Mouse (Mus musculus): ENCODE data around the gene Ctnna3.

Gene Ctnna3

DNA sequence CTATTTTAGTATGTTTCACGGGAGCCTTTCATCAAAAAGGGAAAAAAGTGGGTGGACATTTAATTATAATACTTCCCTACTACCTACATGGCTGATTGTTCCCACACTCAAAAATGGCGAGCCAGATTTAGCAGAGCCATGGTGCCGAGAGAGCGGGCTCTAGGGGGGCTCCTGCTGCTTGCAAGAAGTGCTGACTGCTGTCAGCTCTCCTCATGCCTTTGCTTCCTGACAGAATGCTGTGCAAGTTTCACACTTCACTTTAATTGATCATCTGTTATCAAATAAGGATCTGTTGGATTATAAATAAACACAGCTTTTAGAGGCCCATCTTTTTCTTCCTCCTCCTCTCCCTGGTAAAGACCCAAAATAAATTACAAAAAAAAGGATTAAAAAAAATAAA lies 838.3 kb downstream of the Ctnna3 start:
- DNase-seq = no peak

DNA sequence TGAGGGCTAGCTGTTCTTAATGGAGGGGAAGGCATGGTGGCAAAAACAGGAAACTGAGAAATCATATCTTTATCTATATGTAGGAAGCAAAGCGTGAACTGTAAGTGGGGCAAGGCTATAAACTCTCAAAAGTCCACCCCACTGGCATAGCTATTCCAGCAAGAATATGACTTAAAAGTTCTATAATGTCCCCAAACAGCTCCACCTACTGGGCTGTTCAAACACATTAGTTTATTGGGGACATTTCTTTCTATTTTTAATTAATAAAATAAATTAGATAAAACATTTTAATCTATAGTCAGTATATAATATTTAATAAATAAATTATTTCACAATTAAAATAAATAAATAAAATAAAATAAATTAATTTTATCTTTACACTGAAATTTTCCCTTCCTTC lies 845.2 kb downstream of the Ctnna3 start:
- no peak for DNase-seq

DNA sequence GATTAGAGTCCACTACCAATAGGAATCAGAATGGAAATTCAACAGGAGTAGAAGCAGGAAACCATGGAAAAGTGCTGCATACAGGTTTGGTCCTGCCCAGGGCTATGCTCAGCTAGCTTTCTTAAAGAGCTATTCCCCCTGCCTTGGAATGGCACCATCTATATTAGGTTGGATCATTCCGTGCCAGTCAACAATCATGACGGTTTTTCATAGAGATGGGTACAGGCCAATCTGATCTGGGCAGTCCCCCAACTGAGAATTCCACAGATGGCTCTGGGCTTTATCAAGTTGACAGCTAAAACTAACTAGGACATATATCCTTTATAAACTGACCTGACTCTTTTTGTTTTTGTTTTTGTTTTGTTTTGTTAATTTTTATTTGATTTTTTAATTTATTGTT lies 848.9 kb downstream of the Ctnna3 start:
- no peak for DNase-seq

DNA sequence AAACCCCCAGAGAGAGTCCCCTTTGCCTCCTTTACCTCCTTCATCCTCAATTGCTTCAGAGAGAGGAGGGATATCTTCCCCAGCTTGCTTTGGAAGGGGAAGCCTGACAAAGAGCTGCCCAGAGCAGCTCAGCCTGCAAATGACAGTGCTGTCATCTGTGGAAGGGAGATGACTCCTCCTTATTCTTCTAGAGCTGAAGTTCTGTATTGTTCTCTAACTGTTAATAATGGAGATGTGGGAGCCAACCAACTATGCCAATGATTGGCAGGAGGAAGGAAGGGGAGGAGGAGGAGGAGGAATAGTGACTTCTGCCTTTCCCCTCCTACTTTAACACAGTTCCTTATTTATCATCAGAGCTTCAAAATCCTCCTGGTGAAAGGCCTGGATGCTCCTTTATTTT lies 875.9 kb downstream of the Ctnna3 start:
- no peak for DNase-seq

DNA sequence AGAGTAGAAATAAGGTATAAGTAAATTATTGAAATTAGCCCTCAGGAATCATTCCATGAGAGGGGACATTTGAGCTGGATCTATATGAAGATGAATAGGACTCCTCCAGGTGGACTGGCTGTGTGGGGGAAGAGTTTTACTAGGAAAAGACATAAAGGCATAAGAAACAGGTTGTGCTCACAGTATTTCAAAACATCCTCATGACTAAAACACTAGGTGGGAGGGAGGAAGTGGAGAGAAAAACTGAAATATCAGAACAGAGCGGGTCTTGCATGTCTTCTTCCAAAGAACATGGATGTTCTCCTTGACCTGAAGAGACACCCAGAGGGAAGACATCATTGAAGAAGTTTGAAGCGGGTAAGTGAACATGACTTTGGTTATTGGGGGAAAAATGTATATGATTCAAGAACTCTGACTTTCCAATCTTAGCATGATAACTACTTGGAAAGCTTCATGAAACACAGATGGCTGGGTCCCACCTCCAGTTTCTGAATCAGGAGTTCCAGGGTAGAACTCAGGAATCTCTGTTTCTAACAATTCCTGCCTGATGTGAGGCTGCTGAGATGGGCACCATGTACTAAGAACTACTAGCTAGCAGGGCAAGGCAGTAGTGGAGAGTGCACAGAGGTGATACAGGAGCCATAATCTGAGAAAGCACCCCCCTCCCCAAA lies 881.9 kb downstream of the Ctnna3 start:
- DNase-seq = no peak

DNA sequence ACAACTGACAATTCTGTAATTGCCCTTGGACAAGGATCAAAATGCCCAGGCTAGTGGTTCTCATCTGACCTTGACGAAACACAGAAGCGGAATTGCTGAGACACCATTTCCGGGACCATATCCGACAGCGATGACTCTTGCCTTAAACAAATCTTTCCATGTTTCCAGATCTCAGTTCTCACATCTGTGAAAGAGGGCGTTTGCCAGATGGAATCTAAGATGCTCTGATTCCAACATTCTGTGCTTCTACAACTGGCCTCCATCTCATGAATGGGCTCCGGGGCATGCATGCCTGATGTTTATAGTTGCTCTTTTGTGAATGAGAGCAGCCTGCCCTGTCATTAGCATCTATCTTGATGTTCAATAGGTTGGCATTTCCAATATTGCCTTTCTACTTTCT lies 890.4 kb downstream of the Ctnna3 start:
- no peak for DNase-seq

DNA sequence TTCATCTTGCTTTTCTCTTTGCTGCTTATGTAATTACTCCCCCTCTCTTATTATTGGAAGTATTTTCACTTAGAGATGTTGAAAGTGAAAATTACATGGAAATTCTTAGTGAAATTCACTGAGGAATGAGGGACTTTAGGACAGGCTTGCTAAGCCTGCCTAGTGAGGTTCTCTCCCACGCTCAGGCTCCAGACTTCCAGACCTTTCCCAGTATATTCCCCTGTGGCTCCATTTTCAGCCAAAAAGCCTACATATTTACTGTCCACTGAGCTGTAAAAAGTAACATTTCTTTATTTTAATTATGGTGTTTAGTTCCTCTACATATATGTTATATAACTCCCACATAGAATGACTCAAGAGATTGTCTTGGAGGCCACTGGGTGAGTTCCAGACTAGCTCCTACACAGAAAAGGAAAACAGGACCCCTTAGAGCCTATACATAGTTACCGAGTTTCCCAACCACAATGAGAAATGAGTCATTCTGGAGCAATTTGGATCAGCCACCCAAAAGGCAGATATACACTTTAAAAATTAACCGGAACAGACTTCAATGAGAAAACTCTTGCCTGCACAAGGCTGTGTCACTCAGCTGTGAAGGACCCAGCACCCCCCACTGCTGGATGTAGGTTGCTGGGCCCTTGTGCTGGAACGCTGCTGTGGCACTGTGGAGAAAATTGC lies 912.9 kb downstream of the Ctnna3 start:
- no peak for DNase-seq

DNA sequence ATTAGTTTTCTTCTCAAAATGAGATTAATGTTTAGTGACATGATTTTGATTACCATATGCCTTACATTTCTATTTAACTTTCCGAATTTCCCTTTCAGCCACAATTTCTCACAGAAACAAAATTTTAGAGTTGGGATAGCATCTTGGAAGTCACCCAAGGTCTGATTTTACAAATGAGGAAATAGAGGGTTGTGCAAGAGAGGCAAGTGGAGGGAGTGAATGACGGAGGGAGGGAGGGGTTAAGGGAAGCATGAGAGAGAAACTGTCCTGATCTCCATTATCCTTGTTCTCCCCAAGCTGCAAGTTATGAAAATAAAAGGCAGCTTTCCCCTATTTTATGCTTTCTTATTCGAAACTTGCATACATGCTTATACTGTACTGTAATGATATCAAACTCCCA lies 943.4 kb downstream of the Ctnna3 start:
- DNase-seq = no peak

DNA sequence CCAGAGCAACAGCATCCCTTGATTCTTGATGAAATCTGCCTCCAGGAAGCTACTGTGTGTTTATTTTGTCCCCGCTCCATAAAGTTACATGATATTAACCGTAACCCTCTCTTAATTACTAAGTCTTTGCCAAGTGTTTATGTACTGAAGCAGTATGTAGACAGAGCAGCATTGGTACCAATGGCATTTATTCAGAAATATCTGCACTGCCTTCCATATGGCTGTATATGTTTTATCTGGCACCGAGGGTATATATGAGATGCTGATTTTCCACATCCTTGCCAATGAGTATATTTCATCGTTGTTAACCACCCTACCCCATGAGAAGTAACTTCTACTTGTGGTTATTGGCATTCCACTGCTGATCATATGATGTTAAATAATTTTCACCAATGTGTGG lies 947.9 kb downstream of the Ctnna3 start:
- DNase-seq = no peak

DNA sequence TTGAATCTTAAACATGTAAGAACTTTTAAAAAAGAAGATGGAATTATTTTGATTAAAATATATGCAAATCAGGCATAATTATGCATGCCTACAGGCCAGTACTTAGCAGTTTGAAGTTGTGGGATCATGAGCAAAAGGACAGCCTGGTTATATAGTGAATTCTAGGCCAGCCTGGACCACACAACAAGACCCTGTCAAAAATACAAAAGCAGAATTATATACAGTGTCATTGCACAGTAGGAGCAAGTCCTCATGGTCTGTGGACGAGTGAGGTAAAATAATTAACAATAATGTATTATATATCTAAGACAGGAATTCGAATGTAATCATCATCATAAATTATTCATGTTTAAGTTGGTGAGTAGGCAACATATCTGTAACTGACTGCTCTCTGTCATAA lies 966.7 kb downstream of the Ctnna3 start:
- DNase-seq = no peak

DNA sequence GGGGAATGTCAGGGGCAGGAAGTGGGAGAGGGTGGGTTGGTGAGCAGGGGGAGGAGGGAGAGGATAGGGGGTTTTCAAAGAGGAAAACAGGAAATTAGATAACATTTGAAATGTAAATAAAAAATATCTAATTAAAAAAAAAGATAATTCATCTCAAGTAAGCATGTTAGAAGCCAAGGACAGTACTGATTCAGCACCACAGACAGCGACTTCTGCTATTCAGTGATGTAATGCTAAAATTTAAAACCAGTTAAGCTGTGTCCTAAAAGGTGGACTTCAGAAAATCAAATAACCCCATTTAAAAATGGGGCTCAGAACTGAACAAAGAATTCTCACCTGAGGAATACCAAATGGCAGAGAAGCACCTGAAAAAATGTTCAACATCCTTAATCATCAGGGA lies 988.5 kb downstream of the Ctnna3 start:
- DNase-seq = peak in 1 of 2 experiments; percentile 5

DNA sequence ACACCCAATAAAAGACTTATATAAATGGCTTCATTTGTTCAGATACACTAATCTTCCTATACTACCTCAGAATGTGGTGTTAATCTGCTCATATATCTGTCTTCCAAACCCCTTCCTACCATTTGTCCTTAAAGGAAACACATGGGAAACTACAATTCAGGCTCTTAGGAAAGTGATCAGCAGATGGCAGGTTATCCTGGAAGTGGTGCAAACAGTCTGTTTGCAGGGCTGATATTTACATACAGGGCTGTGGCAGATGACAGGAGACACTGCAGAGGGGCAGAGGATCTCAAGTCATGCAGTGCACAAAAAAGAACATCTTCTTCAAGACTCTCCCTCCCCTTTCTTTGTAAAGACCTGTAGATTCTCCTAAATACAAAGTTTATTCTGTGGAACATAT lies 1008.8 kb downstream of the Ctnna3 start:
- no peak for DNase-seq

DNA sequence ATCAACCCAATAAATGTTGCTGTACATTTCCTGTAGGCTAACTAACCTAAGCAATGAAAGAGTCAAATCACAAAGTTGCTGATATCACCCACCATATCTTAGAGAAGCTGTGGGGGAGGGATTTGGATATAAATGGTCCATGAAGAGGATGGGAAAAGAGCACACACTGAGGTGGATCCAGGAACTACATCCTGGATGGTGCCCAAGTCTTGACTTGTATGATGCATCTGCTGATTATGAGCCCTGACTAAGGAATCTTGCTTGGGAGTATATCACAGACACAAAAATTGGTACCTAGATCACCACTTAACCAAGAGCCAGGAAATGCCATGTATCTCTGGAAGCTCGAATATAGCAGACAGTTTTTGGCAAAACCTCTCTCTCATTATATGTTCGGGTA lies 1018.7 kb downstream of the Ctnna3 start:
- DNase-seq = no peak

DNA sequence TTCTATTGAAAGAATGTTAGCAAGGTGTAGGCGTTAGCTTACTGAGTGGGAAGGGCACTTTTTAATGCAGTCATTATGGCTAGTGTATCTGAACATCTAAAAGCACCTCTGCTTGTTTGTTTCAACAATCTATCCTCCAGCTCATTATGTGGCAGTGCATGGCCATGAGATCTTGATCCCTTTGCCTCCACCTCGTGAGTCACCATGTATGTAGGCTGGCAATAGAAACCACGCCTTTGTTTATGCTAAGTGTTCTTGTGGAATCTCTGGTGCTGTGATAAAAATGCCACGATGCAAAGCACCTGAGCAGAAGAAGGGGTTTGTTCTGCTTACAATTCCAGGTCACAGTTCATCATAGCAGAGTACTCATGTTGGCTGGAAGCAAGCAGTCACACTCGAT lies 1053.4 kb downstream of the Ctnna3 start:
- no peak for DNase-seq

DNA sequence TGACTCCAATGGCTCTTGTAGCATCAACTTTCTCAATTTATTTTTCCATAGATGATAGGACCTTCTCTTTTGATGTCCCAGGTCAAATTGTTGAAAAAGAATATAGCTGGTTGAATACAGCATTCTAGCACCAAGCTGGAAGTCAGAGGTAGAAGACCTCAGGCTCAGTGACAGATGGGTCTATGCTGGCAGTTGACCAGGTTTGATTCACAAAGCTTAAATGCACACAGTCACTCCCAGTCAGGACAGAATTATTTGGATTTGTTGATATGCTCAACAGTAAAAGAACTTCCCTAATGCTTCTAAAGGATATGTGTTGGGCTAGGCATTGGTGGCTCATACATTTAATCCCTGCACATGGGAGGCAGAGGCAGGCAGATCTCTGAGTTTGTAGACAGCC lies 1059.6 kb downstream of the Ctnna3 start:
- no peak for DNase-seq

DNA sequence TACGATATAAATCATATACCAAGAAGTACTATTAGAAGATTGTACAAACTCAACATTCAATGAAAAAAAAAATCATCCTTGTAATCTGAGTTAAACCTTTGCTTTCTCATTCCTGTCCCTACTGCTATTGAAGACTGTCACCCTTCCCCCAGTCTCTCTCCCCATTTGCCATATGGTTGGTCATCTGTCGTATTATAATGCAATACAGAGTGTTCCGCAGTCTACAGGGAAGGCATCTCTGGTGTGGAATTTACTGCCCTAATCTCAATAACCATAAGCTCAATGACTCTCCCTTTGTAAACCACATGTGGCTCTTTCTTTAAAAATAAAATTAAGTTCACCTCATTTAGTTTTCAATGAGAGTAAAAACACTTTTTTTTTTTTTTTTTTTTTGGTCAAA lies 1113.7 kb downstream of the Ctnna3 start:
- no peak for DNase-seq

DNA sequence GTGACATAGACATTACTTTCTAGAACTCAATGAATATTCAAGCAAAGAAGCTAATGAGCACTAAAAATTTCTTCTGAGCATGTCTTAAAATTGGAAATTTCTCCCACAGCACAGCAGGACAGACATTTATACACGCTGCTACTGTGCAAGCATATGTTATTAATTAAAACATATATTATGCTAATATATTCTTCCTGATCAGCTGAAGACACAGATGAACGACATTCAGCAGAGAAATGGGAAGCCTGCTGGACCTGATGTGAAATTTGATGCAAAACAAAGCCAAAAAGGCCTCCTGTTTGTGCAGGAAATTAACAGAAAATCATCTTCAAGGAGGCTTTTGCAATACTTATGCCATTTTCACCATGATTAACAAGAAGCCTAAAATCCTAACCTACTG lies 1114.5 kb downstream of the Ctnna3 start:
- DNase-seq = no peak

DNA sequence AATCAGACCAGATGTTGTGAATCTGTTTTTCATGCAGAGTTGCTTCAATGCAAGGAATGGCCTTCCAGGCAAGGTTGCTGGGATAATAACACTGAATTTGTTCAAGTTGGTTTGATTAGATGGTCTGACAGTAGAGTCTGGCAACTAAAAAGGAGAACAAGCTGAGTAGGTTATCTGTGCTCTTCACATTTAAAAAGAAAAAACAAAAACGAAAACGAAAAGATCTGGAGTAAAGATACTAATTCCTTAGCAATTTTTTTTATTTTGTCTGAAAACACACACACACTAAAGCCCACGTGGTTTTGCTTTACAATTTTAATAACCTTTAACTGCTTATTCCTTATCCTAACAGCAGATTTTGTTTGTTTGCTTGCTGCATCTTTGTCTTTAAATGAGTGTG lies 1141.4 kb downstream of the Ctnna3 start:
- no peak for DNase-seq

DNA sequence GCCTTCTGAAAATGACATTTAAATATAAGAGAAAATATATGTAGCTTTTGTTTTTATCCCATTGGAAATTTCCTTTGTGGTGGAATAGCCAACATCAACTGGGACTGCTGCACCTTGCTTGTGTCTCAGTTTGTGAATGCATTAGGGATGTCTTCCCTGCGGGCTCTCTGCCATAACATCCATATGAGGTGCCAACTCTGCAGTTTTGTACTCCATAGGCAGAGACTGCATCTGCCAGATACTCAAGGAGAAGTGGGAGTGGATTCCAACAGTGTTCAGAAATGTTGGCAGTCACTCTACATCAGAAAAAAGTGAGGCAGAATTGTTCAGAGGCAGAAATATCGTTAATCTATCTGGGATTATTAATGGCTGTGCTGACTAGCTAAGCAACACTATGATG lies 1158.2 kb downstream of the Ctnna3 start:
- DNase-seq = no peak

DNA sequence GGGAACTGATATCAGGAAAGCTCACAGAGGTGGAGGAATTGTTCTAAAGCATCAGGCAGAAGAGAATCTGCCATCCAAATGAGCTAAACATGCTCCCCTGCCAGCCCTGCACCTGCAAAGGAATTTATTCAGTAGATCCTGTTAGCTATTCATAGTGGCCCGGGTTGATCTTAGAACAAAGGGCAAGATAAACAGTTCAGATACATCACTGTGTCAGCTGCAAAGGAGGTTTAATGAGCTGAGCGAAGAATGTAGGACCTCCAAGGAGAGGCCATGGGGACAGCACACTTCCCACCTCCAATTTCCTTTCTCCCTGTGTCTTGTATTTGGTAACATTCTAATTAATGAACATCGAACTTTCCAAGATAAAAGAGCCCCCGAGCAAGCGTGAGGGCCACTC lies 1206.9 kb downstream of the Ctnna3 start:
- DNase-seq = no peak

DNA sequence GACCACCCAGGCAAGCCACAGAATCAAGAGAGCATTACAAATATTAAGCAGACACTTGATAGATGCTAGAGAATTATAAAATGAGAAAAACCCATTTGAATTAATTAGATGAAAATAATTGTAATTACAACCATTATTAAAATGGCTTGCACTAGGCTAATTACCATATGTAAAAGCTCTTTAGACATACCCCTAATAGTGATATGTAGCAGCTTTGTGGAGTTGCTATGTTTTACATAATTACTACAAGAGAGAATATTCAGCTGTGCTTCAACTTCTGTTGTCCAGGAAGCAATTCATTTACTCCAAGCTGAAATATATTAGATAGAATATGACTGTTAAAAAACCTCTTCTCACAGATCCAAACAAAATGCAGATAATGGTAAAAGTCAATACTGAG lies 1209.2 kb downstream of the Ctnna3 start:
- no peak for DNase-seq

DNA sequence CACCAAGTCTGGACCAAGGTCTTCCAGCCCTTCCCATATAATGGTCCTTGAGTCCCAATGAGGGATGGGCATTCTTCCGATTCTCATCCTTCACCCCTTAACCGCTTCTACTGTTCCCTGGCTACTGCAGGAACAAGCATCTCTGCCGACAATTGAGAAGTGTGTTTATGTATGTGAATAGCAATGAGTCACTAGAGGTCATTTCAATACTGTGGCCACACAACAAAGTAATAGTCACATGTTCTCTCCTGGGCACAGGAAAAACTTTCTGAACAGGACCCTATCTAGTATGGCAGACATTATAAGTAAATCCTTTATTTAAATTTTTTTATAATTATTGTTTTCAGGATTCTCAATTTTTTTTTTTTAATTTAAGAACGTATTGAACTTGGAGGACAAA lies 1211.2 kb downstream of the Ctnna3 start:
- DNase-seq = no peak

DNA sequence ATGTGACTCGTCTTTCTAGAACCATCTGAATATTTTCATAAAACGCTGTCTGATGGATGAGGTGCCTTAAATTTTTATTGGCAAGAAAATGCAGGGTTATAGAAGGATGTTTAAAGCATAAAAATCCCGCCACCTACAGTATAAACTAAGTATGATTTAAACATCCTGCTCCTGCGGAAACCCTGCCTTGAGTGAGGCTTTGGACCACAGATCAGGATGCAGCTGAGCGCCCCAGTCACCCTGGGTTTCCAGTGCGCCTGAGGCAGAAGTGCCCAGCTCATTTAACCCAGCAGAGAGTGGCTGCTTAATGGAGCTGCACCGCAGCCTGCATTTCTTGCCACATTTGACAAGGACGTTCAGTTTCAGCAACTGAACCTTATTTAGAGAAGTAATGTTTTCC lies 1211.7 kb downstream of the Ctnna3 start:
- peak; percentile 17 to 60 for DNase-seq

DNA sequence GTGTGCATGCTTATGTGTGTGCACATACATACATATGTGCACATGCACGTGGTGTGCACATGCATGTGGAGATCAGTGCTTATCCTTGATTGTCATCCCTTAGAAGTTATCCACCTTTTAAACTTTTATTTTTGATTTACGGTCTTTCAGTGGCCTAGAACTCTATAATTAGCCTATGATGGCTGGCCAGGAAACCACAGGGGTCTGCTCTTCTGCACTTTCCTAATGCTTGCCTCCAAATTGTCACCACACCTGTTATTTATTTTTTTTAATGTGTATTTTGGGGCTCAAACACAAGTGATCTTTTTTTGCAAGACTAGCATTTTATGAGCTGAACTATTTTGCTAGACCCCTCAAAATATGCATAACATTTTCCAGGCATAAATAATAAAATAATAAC lies 1214.1 kb downstream of the Ctnna3 start:
- DNase-seq = no peak

DNA sequence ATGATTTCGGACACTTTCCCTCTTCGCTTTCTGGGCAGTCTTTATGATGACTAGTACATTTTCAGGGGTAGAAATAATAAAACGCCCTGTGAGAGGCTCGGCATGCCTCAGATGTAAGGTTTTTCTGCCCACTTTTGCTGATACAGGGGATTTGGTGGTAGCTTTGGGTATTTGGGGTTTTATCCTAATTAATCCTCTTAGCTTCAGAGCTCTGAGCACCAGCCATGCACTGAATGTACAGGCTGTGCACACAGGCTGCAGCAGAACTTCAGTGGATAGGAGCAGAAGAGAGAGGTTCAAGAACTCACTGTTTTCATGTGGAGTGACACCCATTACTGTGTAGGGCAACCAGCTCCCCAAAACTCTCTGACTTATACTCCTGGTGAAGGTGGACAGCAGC lies 1231.3 kb downstream of the Ctnna3 start:
- no peak for DNase-seq
